In the genomic region with DNA sequence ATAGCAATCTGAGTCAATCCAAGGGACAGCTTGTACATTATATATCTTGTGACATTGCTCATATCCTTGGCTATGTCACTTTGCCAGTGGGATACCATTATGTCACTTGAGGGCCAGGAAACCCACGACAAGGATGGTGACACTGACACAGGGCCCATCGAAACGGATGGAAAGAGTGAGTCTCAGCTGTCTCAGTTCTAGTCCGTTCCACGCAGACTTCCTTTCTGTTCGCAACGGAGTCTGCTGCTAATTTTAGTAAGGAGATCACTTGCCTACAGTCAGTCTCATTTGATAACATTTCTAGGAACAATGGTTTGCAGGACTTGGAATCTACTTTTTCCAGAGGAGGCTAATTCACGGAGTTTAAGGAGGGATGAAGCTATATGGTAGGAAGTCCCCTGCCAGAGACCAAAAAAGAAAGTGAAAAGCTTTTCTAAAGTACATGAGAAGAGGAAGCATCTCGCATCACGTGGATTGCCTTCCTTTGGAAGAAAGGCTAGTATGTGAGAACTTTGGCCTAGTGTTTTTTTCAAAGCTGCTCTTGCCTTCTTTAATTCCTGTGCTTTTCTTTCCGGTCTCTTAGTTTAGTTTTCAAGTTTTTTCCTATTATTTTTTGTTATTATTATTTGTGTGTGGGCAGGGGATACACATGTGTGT, we compare ENCODE assay signal across 10 mouse cellular contexts. TPM values are rescaled to one million over a fixed set of nuclear protein-coding genes. Genes with fewer than 3 reads are reported as not detected.
A peak's percentile ranks its signal among the peaks of the same experiment; 100 is the strongest.
DNase-seq lines count a peak whose midpoint lies in the region; ATAC-seq lines count a peak whose summit lies in the region.
"Had no signal": no experiment of that assay in that cellular context is flagged by ENCODE, and none has a peak within 500 bp of the region (broad histone marks: within the 10 kb centered on the region; RNA-seq: fewer than 3 reads in every experiment).

No protein-coding gene starts in this region.

- 45% methylated on average over 11 of the region's 11 CpGs for WGBS in heart, embryonic 10.5 days
- 3% methylated on average over 11 of the region's 11 CpGs for WGBS in macrophage (ENCODE audit: missing documents)
- 91% methylated on average over 11 of the region's 11 CpGs for WGBS in limb, embryonic 10.5 days

- no peaks in the 10 kb centered on the region for H3K36me3 ChIP-seq in heart, embryonic 10.5 days
- H3K36me3 ChIP-seq in macrophage (ENCODE audit: inconsistent target), result no peaks in the 10 kb centered on the region
- no peaks in the 10 kb centered on the region for H3K36me3 ChIP-seq in limb, embryonic 10.5 days
- H3K36me3 ChIP-seq: lung, embryonic 15.5 days had no signal

- no peaks in the 10 kb centered on the region for H3K79me2 ChIP-seq in macrophage (ENCODE audit: inconsistent target)

- peak; percentile 42 to 43 for DNase-seq in B cell, adult 2 months
- no peak for DNase-seq in heart, embryonic 10.5 days (ENCODE audit: low spot score)
- DNase-seq in limb, embryonic 10.5 days (ENCODE audit: low spot score), result no peak
- DNase-seq in frontal cortex, postnatal 10 days (ENCODE audit: low spot score in 2 of 2), result no peak
- DNase-seq in layer of hippocampus, adult 8-10 months (ENCODE audit: low spot score in 2 of 2), result no peak
- no peak for DNase-seq in cerebellum, postnatal 10 days
- DNase-seq: cerebellum, adult 11-12 months had no signal

- no peaks in the 10 kb centered on the region for H3K27me3 ChIP-seq in heart, embryonic 10.5 days (ENCODE audit: insufficient read depth, poor library complexity, severe bottlenecking)
- no peaks in the 10 kb centered on the region for H3K27me3 ChIP-seq in limb, embryonic 10.5 days (ENCODE audit: low read depth, poor library complexity, severe bottlenecking)
- H3K27me3 ChIP-seq: lung, embryonic 15.5 days had no signal

- no peaks in the 10 kb centered on the region for H3K9me3 ChIP-seq in heart, embryonic 10.5 days
- no peaks in the 10 kb centered on the region for H3K9me3 ChIP-seq in limb, embryonic 10.5 days (replicated peaks)
- H3K9me3 ChIP-seq: lung, embryonic 15.5 days had no signal

- peak overlapping the region; percentile 65 for H3K27ac ChIP-seq in heart, embryonic 10.5 days
- peak overlapping the region; percentile 79 for H3K27ac ChIP-seq in macrophage
- no peak overlapping the region for H3K27ac ChIP-seq in limb, embryonic 10.5 days
- H3K27ac ChIP-seq: lung, embryonic 15.5 days had no signal

- peak; percentile 74 for ATAC-seq in CD4-positive, CD25-positive, alpha-beta regulatory T cell, adult 4 months

- H3K4me1 ChIP-seq in heart, embryonic 10.5 days, result peaks cover 29% of the 10 kb centered on the region
- peaks cover 6% of the 10 kb centered on the region; the same call in 1 of the 2 replicates for H3K4me1 ChIP-seq in limb, embryonic 10.5 days

- no peak overlapping the region for H3K4me3 ChIP-seq in heart, embryonic 10.5 days
- H3K4me3 ChIP-seq in macrophage (ENCODE audit: inconsistent target), result peak overlapping the region; percentile 24; the same call in 1 of the 2 replicates
- H3K4me3 ChIP-seq in limb, embryonic 10.5 days, result no peak overlapping the region
- H3K4me3 ChIP-seq: lung, embryonic 15.5 days had no signal

RNA-seq across cellular contexts. Expression of gene Edn1, which starts 55.4 kb away (rescaled TPM):
- not detected for polyA plus RNA-seq in CD4-positive, CD25-positive, alpha-beta regulatory T cell, adult 4 months (2017; shearing (Covaris generic))
- 6.1 and 7.6 TPM in 2 replicates for polyA plus RNA-seq in heart, embryonic 10.5 days (2016; fragmentation: Nextera tagmentation; extraction: Ambion mirVana)
- 10 to 100 TPM in 7 of 26 experiments, 1 to 10 TPM in 10, under 1 TPM in 3, not detected in 6; 0.71 to 33.7 (median 2.8) TPM for total RNA-seq in macrophage (2018; cell fraction: chromatin; rRNA removed)
- total RNA-seq in macrophage (2018; cell fraction: cytosol; rRNA removed), result 10 to 100 TPM in 8 of 26 experiments, 1 to 10 TPM in 10, under 1 TPM in 7, not detected in 1; 0.13 to 41.7 (median 2.7) TPM
- 100 to 1,000 TPM in 1 of 26 experiments, 10 to 100 TPM in 11, 1 to 10 TPM in 8, under 1 TPM in 5, not detected in 1; 0.54 to 112 (median 8.7) TPM for total RNA-seq in macrophage (2018; cell fraction: nucleus; rRNA removed)
- 0.41 to 0.55 TPM (median 0.44 TPM) in 3 replicates for polyA plus RNA-seq in macrophage (2018)
- 0.58 and 0.65 TPM in 2 replicates for polyA plus RNA-seq in limb, embryonic 10.5 days (2016; fragmentation: Nextera tagmentation; extraction: Ambion mirVana)
- 1 to 10 TPM; 1.6 to 2.6 (median 1.8) TPM for total RNA-seq in layer of hippocampus, adult 8-10 months (2022)

Comparison
In these comparisons a context has a peak if more than half of its experiments do, and no peak if none do; other contexts are left out.
1. DNase-seq: peak in B cell, adult 2 months (2 of 2); none in heart, embryonic 10.5 days (single experiment), limb, embryonic 10.5 days (single experiment), frontal cortex, postnatal 10 days (0 of 2), layer of hippocampus, adult 8-10 months (0 of 2) and cerebellum, postnatal 10 days (0 of 2).